Mouse (Mus musculus): ENCODE results near the gene Tssk3.

DNA sequence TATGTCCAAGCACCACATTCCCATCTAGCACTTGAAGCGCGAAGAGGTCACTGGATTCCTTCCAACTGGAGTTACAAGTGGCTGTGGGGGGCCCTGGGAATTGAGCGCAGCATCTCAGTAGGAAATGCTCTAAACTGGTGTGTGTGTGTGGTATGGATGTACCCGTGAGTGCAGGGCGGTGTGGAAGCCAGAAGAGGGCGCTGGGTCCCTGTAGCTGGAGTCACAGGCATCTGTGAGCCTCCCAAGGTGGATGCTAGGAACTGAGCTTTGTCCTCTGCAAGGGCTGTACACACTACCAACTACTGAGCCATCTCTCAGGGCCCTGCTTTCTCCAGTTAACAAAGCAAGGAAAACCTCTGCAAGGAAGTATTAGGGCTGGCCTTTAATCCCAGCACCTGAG, 49.2 kb upstream of the Tssk3 start:
- TF ChIP-seq CTCF (IDR thresholded peaks at IDR 0.05; ENCODE audit: borderline replicate concordance, control insufficient read depth, extremely low read depth, insufficient read depth, low read length, poor library complexity), result no peak
- TF ChIP-seq POLR2A (IDR thresholded peaks at IDR 0.05; ENCODE audit: control insufficient read depth, extremely low read depth, insufficient read depth, low read length, poor library complexity), result no peak
